Mouse (Mus musculus): ENCODE measurements around the gene Crispld2. TPM values are rescaled to one million over a fixed set of nuclear protein-coding genes. Genes with fewer than 3 reads are reported as not detected.
A peak's percentile ranks its signal among the peaks of the same experiment; 100 is the strongest.

Gene Crispld2
- polyA plus RNA-seq, 1 experiment, result 2.2 TPM

DNA sequence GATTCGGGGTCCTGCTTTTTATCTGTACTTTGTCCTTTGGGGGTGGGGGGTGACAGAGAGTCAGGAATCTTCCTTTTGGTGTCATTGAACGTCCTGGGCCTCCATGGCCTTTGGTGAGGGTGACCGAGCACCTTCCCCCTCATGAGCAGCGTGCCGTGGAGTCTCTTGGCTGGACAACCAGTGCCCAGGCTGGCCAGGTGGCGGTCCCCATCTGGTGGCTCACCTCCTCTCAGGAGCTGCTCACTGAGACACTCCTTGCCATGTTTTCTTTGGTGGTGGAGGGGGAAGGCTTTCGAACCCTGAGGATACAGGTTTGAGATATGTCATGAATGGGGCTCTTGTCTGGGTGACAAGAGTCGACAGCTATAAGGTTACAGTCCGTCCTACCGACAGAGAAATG lies 58.1 kb downstream of the Crispld2 start:
- DNase-seq (ENCODE audit: low read depth), result no peak
- TF ChIP-seq CTCF (IDR thresholded peaks at IDR 0.05; ENCODE audit: borderline replicate concordance, extremely low read depth, insufficient read depth, insufficient read length), result no peak
- TF ChIP-seq POLR2A (IDR thresholded peaks at IDR 0.05; ENCODE audit: borderline replicate concordance, extremely low read depth, insufficient read depth, insufficient read length, poor library complexity, severe bottlenecking), result no peak

DNA sequence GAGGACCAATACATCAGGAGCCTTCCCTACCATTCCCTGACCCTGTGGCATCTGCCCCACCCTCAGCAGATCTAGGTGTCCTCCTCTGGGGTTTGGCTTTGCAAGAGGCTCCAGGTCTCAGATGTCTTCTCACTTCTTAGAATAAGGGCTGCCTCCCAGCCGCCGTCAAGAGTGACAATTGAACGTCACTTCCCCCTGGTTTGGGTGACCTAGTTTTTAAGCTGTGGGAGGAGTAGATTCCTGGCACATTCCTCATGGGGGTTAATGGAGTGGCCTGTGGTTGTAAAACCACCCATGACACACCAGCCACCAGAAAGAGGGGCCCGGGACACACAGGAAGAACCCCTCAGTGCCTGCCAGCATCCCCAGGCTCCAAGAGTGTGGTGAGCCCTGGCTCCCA lies 58.8 kb downstream of the Crispld2 start:
- TF ChIP-seq POLR2A (IDR thresholded peaks at IDR 0.05; ENCODE audit: borderline replicate concordance, extremely low read depth, insufficient read depth, insufficient read length, poor library complexity, severe bottlenecking), result no peak
- TF ChIP-seq CTCF (IDR thresholded peaks at IDR 0.05; ENCODE audit: borderline replicate concordance, extremely low read depth, insufficient read depth, insufficient read length), result no peak
- no peak for DNase-seq (ENCODE audit: low read depth)

DNA sequence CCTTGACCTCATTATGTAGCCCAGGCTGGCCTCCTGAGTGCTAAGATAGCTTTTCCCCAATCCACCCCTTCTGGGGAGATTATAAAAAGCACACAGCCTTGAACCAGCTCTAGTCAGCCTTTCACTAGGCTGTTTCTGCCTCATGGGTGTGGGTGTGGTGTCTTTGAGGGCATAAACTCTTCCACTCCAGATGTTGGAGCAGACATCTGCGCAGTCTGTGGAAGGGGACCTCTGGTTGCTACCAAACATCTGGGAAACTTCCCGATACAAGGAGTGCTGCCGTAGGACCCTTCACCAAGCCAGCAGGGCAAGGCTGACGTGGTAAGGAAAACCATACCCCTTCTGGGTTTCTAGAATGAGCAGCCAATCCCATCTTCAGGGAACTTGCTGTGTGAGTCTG lies 59.7 kb downstream of the Crispld2 start:
- TF ChIP-seq CTCF (IDR thresholded peaks at IDR 0.05; ENCODE audit: borderline replicate concordance, extremely low read depth, insufficient read depth, insufficient read length) (no peak), POLR2A (IDR thresholded peaks at IDR 0.05; ENCODE audit: borderline replicate concordance, extremely low read depth, insufficient read depth, insufficient read length, poor library complexity, severe bottlenecking) (no peak)
- DNase-seq (ENCODE audit: low read depth), result no peak

DNA sequence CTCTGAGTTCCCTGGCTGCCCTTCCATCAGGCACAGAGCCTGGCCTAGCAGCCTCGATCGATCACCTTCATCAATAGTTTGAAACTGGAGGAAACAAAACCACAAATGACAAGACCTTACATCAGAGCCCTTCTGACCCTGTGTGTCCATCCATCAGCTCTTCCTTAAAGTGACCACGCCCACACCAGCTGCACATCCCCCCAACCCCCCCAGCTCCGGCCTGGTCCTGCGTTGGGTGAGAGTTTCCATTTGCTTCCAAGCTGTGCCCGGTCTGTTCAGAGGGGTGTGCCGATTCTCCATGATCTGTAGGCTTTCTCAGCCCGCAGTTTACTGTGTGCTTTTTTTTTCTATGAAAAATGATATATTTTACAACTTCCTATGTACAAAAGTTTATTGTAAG lies 60.1 kb downstream of the Crispld2 start:
- no peak for DNase-seq (ENCODE audit: low read depth)
- no peak for TF ChIP-seq POLR2A (IDR thresholded peaks at IDR 0.05; ENCODE audit: borderline replicate concordance, extremely low read depth, insufficient read depth, insufficient read length, poor library complexity, severe bottlenecking)
- TF ChIP-seq CTCF (IDR thresholded peaks at IDR 0.05; ENCODE audit: borderline replicate concordance, extremely low read depth, insufficient read depth, insufficient read length), result no peak

DNA sequence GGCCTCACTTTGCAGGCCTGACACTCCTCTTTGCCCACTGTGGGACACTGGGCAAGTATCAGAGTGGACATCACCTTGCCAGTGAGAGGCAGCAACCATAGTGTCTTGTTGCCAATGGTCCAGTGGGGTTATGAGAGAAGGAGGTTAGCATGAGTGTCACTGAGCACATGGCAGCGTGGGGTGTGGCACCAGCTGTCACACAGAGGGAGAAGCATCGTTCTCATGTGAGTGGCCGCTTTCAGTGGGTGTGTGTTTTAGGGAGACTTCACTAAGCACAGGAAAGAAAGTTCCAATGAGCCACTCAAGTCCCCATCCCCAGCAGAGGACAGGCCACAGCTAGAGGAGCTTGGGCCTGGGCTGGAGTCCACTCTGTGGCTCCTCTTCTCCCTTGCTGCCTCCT lies 62.6 kb downstream of the Crispld2 start:
- TF ChIP-seq POLR2A (IDR thresholded peaks at IDR 0.05; ENCODE audit: borderline replicate concordance, extremely low read depth, insufficient read depth, insufficient read length, poor library complexity, severe bottlenecking), result no peak
- TF ChIP-seq CTCF (IDR thresholded peaks at IDR 0.05; ENCODE audit: borderline replicate concordance, extremely low read depth, insufficient read depth, insufficient read length), result no peak
- no peak for DNase-seq (ENCODE audit: low read depth)

DNA sequence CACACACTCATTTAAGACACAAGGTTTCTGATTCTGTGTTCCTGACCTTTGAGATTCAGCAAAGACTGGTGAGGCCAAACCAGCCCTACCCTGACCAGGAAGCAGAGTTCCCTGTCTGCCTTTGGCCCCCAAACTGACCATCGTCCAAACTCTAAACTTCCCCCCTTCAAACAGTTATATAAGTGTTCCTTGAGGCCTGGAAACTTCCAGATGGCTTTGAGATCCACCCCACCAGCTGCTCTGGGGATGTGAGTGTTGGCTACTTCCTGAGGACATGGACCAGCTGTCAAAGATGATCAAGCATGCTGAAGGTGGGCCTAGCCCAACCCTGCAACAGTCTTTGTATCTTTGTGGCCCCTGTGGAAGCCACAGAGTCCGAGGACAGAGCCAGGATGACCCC lies 64.8 kb downstream of the Crispld2 start:
- no peak for DNase-seq (ENCODE audit: low read depth)
- no peak for TF ChIP-seq POLR2A (IDR thresholded peaks at IDR 0.05; ENCODE audit: borderline replicate concordance, extremely low read depth, insufficient read depth, insufficient read length, poor library complexity, severe bottlenecking)
- no peak for TF ChIP-seq CTCF (IDR thresholded peaks at IDR 0.05; ENCODE audit: borderline replicate concordance, extremely low read depth, insufficient read depth, insufficient read length)

DNA sequence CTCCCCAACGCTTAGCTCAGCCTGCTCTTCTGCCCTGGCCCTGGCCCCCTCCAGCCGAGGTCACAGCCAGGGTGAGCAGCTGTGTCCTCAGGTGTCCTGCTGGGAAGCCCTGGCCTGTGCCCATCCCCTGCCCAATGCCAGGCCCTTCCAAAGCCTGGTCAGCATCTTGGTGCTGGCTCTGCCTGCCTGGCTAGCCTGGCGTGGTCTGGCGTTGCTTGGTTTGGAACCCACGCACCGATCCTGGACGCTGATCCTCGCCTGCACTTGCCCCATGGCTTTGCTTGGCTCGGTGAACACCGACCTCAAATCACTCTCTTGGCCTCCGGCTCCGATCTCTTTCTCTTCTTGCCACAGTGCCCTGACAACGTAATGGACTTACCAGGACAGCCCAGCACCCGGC lies 70.5 kb downstream of the Crispld2 start:
- TF ChIP-seq CTCF (IDR thresholded peaks at IDR 0.05; ENCODE audit: borderline replicate concordance, extremely low read depth, insufficient read depth, insufficient read length), result no peak
- TF ChIP-seq POLR2A (IDR thresholded peaks at IDR 0.05; ENCODE audit: borderline replicate concordance, extremely low read depth, insufficient read depth, insufficient read length, poor library complexity, severe bottlenecking), result no peak
- DNase-seq (ENCODE audit: low read depth), result no peak

DNA sequence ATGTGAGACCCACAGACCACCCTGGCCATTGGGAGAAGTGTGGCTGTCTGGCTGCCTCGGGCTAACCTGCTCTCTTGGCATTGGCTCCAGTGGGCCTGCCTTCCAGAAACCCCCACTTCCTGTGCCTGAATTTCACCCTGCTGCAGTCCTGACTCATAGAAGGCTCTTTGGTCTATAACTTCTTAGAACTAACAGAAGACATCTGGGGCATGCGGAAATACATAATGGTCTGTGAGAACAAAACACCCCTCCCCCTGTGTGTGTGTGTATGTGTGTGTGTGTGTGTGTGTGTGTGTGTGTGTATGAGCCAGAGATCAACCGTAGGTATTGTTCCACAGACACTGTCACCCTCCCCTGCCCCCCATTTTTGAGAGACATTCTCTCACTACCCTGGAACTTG lies 71.1 kb downstream of the Crispld2 start:
- TF ChIP-seq POLR2A (IDR thresholded peaks at IDR 0.05; ENCODE audit: borderline replicate concordance, extremely low read depth, insufficient read depth, insufficient read length, poor library complexity, severe bottlenecking) (no peak), CTCF (IDR thresholded peaks at IDR 0.05; ENCODE audit: borderline replicate concordance, extremely low read depth, insufficient read depth, insufficient read length) (no peak)
- DNase-seq (ENCODE audit: low read depth), result no peak

DNA sequence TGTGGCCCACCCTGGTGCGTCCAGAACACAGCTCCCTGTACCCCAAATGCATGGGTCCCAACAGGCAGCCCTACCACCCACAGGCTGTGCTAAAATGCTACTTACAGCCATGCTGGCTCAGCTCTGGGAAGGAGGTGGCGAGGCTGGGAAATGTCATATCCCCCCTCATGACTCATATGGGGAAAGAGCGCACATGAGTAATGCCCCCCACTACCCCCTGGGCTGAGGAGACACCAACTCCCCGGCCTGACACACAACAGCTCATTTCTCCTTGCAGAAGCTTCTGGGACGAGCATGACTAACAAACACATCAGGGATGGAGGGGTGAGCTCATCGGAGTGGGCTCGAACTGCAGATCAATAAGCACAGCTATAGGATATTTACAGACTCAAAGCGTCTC lies 73.4 kb downstream of the Crispld2 start:
- TF ChIP-seq CTCF (IDR thresholded peaks at IDR 0.05; ENCODE audit: borderline replicate concordance, extremely low read depth, insufficient read depth, insufficient read length), result no peak
- TF ChIP-seq POLR2A (IDR thresholded peaks at IDR 0.05; ENCODE audit: borderline replicate concordance, extremely low read depth, insufficient read depth, insufficient read length, poor library complexity, severe bottlenecking), result no peak
- DNase-seq (ENCODE audit: low read depth), result no peak

DNA sequence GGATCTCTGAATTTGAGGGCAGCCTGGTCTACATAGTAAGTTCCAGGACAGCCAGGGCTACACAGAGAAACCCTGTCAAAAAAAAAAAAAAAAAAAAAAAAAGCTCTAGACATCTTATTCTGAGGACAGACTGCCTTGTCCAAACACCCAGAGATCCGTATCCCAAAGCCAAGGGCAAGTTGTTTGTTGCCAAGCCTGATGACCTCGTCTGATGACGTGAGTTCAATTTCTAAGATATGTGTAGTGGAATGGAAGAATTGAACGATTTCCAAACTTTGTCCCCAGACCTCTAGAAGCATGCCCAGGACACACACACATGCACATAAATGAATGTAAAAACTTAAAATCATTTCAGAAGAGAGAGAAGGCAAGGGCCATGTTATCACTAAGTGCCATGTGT lies 74.0 kb downstream of the Crispld2 start:
- no peak for DNase-seq (ENCODE audit: low read depth)
- TF ChIP-seq POLR2A (IDR thresholded peaks at IDR 0.05; ENCODE audit: borderline replicate concordance, extremely low read depth, insufficient read depth, insufficient read length, poor library complexity, severe bottlenecking) (no peak), CTCF (IDR thresholded peaks at IDR 0.05; ENCODE audit: borderline replicate concordance, extremely low read depth, insufficient read depth, insufficient read length) (no peak)

DNA sequence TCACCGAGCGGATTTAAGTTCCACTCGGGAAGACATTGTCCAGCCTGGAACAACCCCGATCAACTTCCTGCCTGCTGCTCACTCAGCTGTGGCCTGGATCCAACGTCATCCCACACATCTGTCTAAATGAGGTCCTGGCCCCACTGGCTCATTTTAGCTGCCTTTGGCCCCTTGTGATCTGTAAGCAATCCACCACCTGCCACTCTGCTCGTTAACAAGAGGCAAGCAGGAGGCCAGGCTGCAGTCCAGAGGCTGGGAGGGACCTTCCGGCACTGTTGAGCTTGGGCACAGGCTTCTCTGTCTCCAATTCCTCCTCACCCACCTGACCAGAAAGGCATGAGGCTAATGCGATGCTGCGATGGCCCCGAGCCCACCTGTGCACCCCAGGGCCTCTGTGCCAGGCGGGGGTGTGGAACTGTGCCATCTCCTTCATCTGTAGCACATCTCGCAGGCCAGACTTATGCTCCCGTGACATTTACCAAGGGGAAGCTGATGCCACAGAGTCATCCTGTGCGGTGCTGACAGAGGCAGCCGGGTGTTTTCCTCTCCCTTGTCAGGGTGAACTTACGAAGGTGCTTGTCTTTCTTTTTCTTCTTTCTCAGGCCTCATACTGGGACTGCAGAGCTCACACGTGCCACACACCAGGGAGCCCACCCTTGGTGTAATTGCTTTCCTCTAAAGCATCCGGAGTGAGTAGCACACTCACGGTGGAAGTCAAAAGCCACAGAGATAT lies 75.9 kb downstream of the Crispld2 start:
- TF ChIP-seq CTCF (IDR thresholded peaks at IDR 0.05; ENCODE audit: borderline replicate concordance, extremely low read depth, insufficient read depth, insufficient read length) (no peak), POLR2A (IDR thresholded peaks at IDR 0.05; ENCODE audit: borderline replicate concordance, extremely low read depth, insufficient read depth, insufficient read length, poor library complexity, severe bottlenecking) (no peak)
- DNase-seq (ENCODE audit: low read depth), result peak; percentile 33

DNA sequence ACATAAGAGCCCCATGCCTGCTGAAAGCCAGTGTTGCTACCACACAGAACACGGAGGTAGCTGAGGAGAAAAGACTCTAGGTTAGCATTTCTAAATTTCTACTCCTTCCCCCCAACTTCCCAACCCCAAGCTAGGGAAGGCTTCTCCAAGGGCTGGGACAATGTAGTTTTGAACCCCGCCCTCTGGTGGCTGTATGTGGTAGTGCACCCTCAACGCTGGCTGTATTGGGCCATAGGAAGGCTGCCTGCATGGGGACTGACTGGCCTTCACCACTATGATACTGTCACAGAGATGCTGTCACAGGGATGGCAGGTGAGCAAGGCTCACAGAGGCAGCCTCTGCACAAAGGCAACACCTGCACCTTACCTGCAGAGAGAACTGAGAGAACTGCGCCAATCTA lies 79.4 kb downstream of the Crispld2 start:
- TF ChIP-seq POLR2A (IDR thresholded peaks at IDR 0.05; ENCODE audit: borderline replicate concordance, extremely low read depth, insufficient read depth, insufficient read length, poor library complexity, severe bottlenecking) (no peak), CTCF (IDR thresholded peaks at IDR 0.05; ENCODE audit: borderline replicate concordance, extremely low read depth, insufficient read depth, insufficient read length) (peak; percentile 98)
- DNase-seq (ENCODE audit: low read depth), result peak; percentile 77
